Mouse (Mus musculus) lung, embryonic 14.5 days (tissue): ENCODE results near the gene F11r. TPM values are rescaled to one million over a fixed set of nuclear protein-coding genes. Genes with fewer than 3 reads are reported as not detected.

Source experiments
- ATAC-seq: fragments of 200-750 bp; cut with Nextera tagmentation; 2 replicates; pipeline ENCODE4 v1.8.0; 2017; ENCODE audit warnings: mild to moderate bottlenecking, moderate TSS enrichment, moderate library complexity; ENCODE audit not compliant: insufficient read depth
- DNase-seq: peaks from one replicate; pipeline ENCODE4 v3.0.0-alpha.2; 2015
- H3K27ac ChIP-seq: fragments of 300-500 bp; sonication (generic); 2 replicates; pipeline ENCODE4 v1.5.1; 2014; ENCODE audit warnings: low read depth, mild to moderate bottlenecking, moderate library complexity
- H3K27me3 ChIP-seq: fragments of 300-500 bp; sonication (generic); 2 replicates; pipeline ENCODE4 v1.6.1; 2014; ENCODE audit warnings: low read length, control low read depth; ENCODE audit not compliant: insufficient read depth
- H3K36me3 ChIP-seq: fragments of 300-500 bp; sonication (generic); 2 replicates; pipeline ENCODE4 v1.6.1; 2014; ENCODE audit warnings: control low read depth; ENCODE audit not compliant: insufficient read depth
- H3K4me1 ChIP-seq: fragments of 300-500 bp; sonication (generic); 2 replicates; pipeline ENCODE4 v1.6.1; 2014; ENCODE audit warnings: antibody characterized with exemption, control low read depth; ENCODE audit not compliant: insufficient read depth
- H3K4me2 ChIP-seq: fragments of 300-500 bp; sonication (generic); 2 replicates; pipeline ENCODE4 v1.6.1; 2014; ENCODE audit warnings: mild to moderate bottlenecking
- H3K4me3 ChIP-seq: fragments of 300-500 bp; sonication (generic); 2 replicates; pipeline ENCODE4 v1.5.1; 2014; ENCODE audit warnings: low read depth, low read length
- H3K9ac ChIP-seq: fragments of 300-500 bp; sonication (generic); 2 replicates; pipeline ENCODE4 v1.6.1; 2014
- H3K9me3 ChIP-seq: fragments of 300-500 bp; sonication (generic); 2 replicates; pipeline ENCODE4 v1.6.1; 2016; ENCODE audit warnings: low read depth, low read length, control low read depth
- CTCF ChIP-seq: IDR thresholded peaks from 2 replicates; pipeline ENCODE4 v1.5.1; 2016; ENCODE audit warnings: antibody characterized with exemption, low read depth
- WGBS: fragments of 180-500 bp; shearing (Covaris S2); extraction: QIAGEN DNeasy Blood & Tissue Kit; methylation state at CpG from one replicate; pipeline ENCODE4 v1.1.7; 2014; 5-methylcytosine and 5-hydroxymethylcytosine counted together
- polyA plus RNA-seq: library from polyadenylated mRNA; unstranded; fragments of >200 nt; fragmentation: Nextera tagmentation; extraction: Ambion mirVana; gene quantifications from 2 replicates; pipeline ENCODE4 v1.2.1, GENCODE M21; 2014

The F11r gene
- polyA plus RNA-seq, 1 experiment from 2014 or later = 91.3 TPM

- Histone ChIP-seq H3K4me3 (no peak overlapping the region), H3K4me1 (0 out of 2 replicates have a peak, but pooled peaks cover 2% of the 10 kb centered on the region), H3K27ac (no peak overlapping the region), H3K36me3 (no peaks in the 10 kb centered on the region), H3K27me3 (no peaks in the 10 kb centered on the region), H3K4me2 (no peak overlapping the region), H3K9ac (no peak overlapping the region), H3K9me3 (peaks cover 4% of the 10 kb centered on the region; the same call in 1 of the 2 replicates)
- WGBS = 36% methylated on average over 2 of the region's 2 CpGs
- ATAC-seq (peak; percentile 29; the same call in 1 of the 2 replicates), DNase-seq (peak; percentile 84)
- TF ChIP-seq CTCF = peak; percentile 84
These were observed 41.6 kb downstream of the F11r start for GRCm38 (mm10) chr1:171478968-171479367.

- TF ChIP-seq CTCF = no peak
- Histone ChIP-seq H3K27ac (no peak overlapping the region), H3K4me3 (no peak overlapping the region), H3K4me2 (no peak overlapping the region), H3K36me3 (no peaks in the 10 kb centered on the region), H3K27me3 (no peaks in the 10 kb centered on the region), H3K4me1 (no peaks in the 10 kb centered on the region), H3K9ac (no peak overlapping the region), H3K9me3 (peaks cover 15% of the 10 kb centered on the region; the same call in 1 of the 2 replicates)
- WGBS = 93% methylated on average over 13 of the region's 13 CpGs
- no peak for ATAC-seq
- DNase-seq = no peak
These were observed 56.9 kb downstream of the F11r start for GRCm38 (mm10) chr1:171494241-171494640.

GRCm38 (mm10) chr1:171495371-171495770 lies 58.0 kb downstream of the F11r start:
- Histone ChIP-seq H3K4me3 (no peak overlapping the region), H3K4me2 (no peak overlapping the region), H3K27ac (no peak overlapping the region), H3K4me1 (no peaks in the 10 kb centered on the region), H3K27me3 (no peaks in the 10 kb centered on the region), H3K9ac (no peak overlapping the region), H3K36me3 (no peaks in the 10 kb centered on the region), H3K9me3 (peaks cover 11% of the 10 kb centered on the region; the same call in 1 of the 2 replicates)
- WGBS = 87% methylated on average over 6 of the region's 6 CpGs
- ATAC-seq (no peak), DNase-seq (no peak)
- TF ChIP-seq CTCF = no peak

- H3K27me3 ChIP-seq = no peaks in the 10 kb centered on the region
- no peak overlapping the region for H3K9ac ChIP-seq
- no peak overlapping the region for H3K4me2 ChIP-seq
- 73% methylated on average over 5 of the region's 5 CpGs for WGBS
- no peaks in the 10 kb centered on the region for H3K36me3 ChIP-seq
- 0 out of 2 replicates have a peak, but pooled peaks cover 3% of the 10 kb centered on the region for H3K4me1 ChIP-seq
- no peaks in the 10 kb centered on the region for H3K9me3 ChIP-seq
- no peak overlapping the region for H3K4me3 ChIP-seq
- no peak for TF ChIP-seq CTCF
- DNase-seq = no peak
- ATAC-seq = no peak
- H3K27ac ChIP-seq = no peak overlapping the region
These were observed 62.5 kb downstream of the F11r start for GRCm38 (mm10) chr1:171499856-171500255.

GRCm38 (mm10) chr1:171501016-171501610 lies 63.8 kb downstream of the F11r start:
- Histone ChIP-seq H3K36me3 (no peaks in the 10 kb centered on the region), H3K4me1 (0 out of 2 replicates have a peak, but pooled peaks cover 3% of the 10 kb centered on the region), H3K4me2 (no peak overlapping the region; the same call in 1 of the 2 replicates), H3K9ac (no peak overlapping the region), H3K4me3 (no peak overlapping the region), H3K27ac (no peak overlapping the region), H3K9me3 (no peaks in the 10 kb centered on the region), H3K27me3 (no peaks in the 10 kb centered on the region)
- no peak for TF ChIP-seq CTCF
- 51% methylated on average over 6 of the region's 6 CpGs for WGBS
- DNase-seq (no peak), ATAC-seq (no peak)

GRCm38 (mm10) chr1:171501636-171502080 lies 64.3 kb downstream of the F11r start:
- H3K9ac ChIP-seq = peak overlapping the region; percentile 32; the same call in 1 of the 2 replicates
- H3K27ac ChIP-seq = peak overlapping the region; percentile 96

GRCm38 (mm10) chr1:171502388-171503249 lies 65.3 kb downstream of the F11r start:
- H3K27me3 ChIP-seq = no peaks in the 10 kb centered on the region
- TF ChIP-seq CTCF = peak; percentile 64
- peak overlapping the region; percentile 96 for H3K27ac ChIP-seq
- H3K9me3 ChIP-seq = no peaks in the 10 kb centered on the region
- H3K9ac ChIP-seq = no peak overlapping the region
- WGBS = under 1% methylated on average over 14 of the region's 14 CpGs
- H3K4me1 ChIP-seq = 0 out of 2 replicates have a peak, but pooled peaks cover 3% of the 10 kb centered on the region
- peak; percentile 88 for ATAC-seq
- H3K4me2 ChIP-seq = peak overlapping the region; percentile 54
- no peaks in the 10 kb centered on the region for H3K36me3 ChIP-seq
- DNase-seq = peak; percentile 88
- H3K4me3 ChIP-seq = peak overlapping the region; percentile 51

More at GRCm38 (mm10) chr1:171501636-171502080, 64.3 kb downstream of the F11r start:
- WGBS = 5% methylated on average over 5 of the region's 5 CpGs
- H3K4me1 ChIP-seq = 0 out of 2 replicates have a peak, but pooled peaks cover 3% of the 10 kb centered on the region
- peak; percentile 70 for TF ChIP-seq CTCF
- H3K27me3 ChIP-seq = no peaks in the 10 kb centered on the region
- peak overlapping the region; percentile 6; the same call in 1 of the 2 replicates for H3K4me3 ChIP-seq
- no peaks in the 10 kb centered on the region for H3K9me3 ChIP-seq
- peak overlapping the region; percentile 54 for H3K4me2 ChIP-seq
- ATAC-seq = no peak
- peak; percentile 73 for DNase-seq
- no peaks in the 10 kb centered on the region for H3K36me3 ChIP-seq
